ENCODE assay signal across 12 mouse cellular contexts in genomic region chr8:107115008-107115320, GRCm38 (mm10). TPM values are rescaled to one million over a fixed set of nuclear protein-coding genes. Genes with fewer than 3 reads are reported as not detected.
DNase-seq lines count a peak whose midpoint lies in the region; ATAC-seq and TF ChIP-seq lines count a peak whose summit lies in the region.
"Had no signal": no experiment of that assay in that cellular context is flagged by ENCODE, and none has a peak within 500 bp of the region (broad histone marks: within the 10 kb centered on the region; RNA-seq: fewer than 3 reads in every experiment).

No protein-coding gene starts in this region.

- no peak for DNase-seq in heart, adult 9 months (ENCODE audit: low spot score in 2 of 2)
- no peak for DNase-seq in midbrain, embryonic 10.5 days (ENCODE audit: low spot score)
- DNase-seq in midbrain, embryonic 14.5 days = no peak
- no peak for DNase-seq in forebrain, postnatal 0 days
- DNase-seq: adrenal gland, adult 8-10 months; cerebellum, adult 2 months; kidney, adult 11 months had no signal

- TF ChIP-seq CTCF in forebrain, postnatal 0 days (IDR thresholded peaks at IDR 0.05; ENCODE audit: low read depth) = no peak

- H3K9me3 ChIP-seq in heart, embryonic 15.5 days (replicated peaks) = no peaks in the 10 kb centered on the region
- H3K9me3 ChIP-seq in midbrain, embryonic 10.5 days (replicated peaks) = no peaks in the 10 kb centered on the region
- no peaks in the 10 kb centered on the region for H3K9me3 ChIP-seq in midbrain, embryonic 14.5 days (ENCODE audit: control insufficient read depth, low read length)
- H3K9me3 ChIP-seq in intestine, embryonic 15.5 days = no peaks in the 10 kb centered on the region
- no peaks in the 10 kb centered on the region for H3K9me3 ChIP-seq in stomach, embryonic 15.5 days
- H3K9me3 ChIP-seq in forebrain, postnatal 0 days (ENCODE audit: low read length) = no peaks in the 10 kb centered on the region

- no peaks in the 10 kb centered on the region for H3K36me3 ChIP-seq in heart, embryonic 15.5 days
- no peaks in the 10 kb centered on the region for H3K36me3 ChIP-seq in midbrain, embryonic 10.5 days
- no peaks in the 10 kb centered on the region for H3K36me3 ChIP-seq in midbrain, embryonic 14.5 days (ENCODE audit: control insufficient read depth, insufficient read depth, low read length)
- H3K36me3 ChIP-seq in intestine, embryonic 15.5 days = no peaks in the 10 kb centered on the region
- H3K36me3 ChIP-seq in stomach, embryonic 15.5 days = no peaks in the 10 kb centered on the region
- H3K36me3 ChIP-seq in forebrain, postnatal 0 days (ENCODE audit: insufficient read depth) = no peaks in the 10 kb centered on the region

- no peak overlapping the region for H3K9ac ChIP-seq in heart, embryonic 15.5 days
- H3K9ac ChIP-seq in midbrain, embryonic 14.5 days (replicated peaks; ENCODE audit: low read length) = no peak overlapping the region
- no peak overlapping the region for H3K9ac ChIP-seq in intestine, embryonic 15.5 days
- no peak overlapping the region for H3K9ac ChIP-seq in stomach, embryonic 15.5 days
- H3K9ac ChIP-seq in forebrain, postnatal 0 days = no peak overlapping the region

- H3K4me2 ChIP-seq in heart, embryonic 15.5 days = peak overlapping the region; percentile 53
- H3K4me2 ChIP-seq in midbrain, embryonic 14.5 days (ENCODE audit: low read length) = no peak overlapping the region
- H3K4me2 ChIP-seq in intestine, embryonic 15.5 days (replicated peaks) = peak overlapping the region; percentile 38
- peak overlapping the region; percentile 22; the same call in 1 of the 2 replicates for H3K4me2 ChIP-seq in stomach, embryonic 15.5 days
- no peak overlapping the region for H3K4me2 ChIP-seq in forebrain, postnatal 0 days (ENCODE audit: low read depth)

- peaks cover 29% of the 10 kb centered on the region for H3K4me1 ChIP-seq in heart, embryonic 15.5 days (replicated peaks)
- peaks cover 28% of the 10 kb centered on the region for H3K4me1 ChIP-seq in midbrain, embryonic 10.5 days
- no peaks in the 10 kb centered on the region for H3K4me1 ChIP-seq in midbrain, embryonic 14.5 days (ENCODE audit: control insufficient read depth, insufficient read depth, low read length)
- H3K4me1 ChIP-seq in intestine, embryonic 15.5 days (replicated peaks) = peaks cover 22% of the 10 kb centered on the region; the same call in 1 of the 2 replicates
- H3K4me1 ChIP-seq in stomach, embryonic 15.5 days = peaks cover 19% of the 10 kb centered on the region
- no peaks in the 10 kb centered on the region; the same call in 1 of the 2 replicates for H3K4me1 ChIP-seq in forebrain, postnatal 0 days (ENCODE audit: insufficient read depth)

- ATAC-seq in heart, embryonic 15.5 days (replicated peaks; ENCODE audit: insufficient number of reproducible peaks, insufficient read depth, low FRiP score, low read depth) = no peak
- ATAC-seq in midbrain, embryonic 14.5 days (ENCODE audit: low FRiP score, low TSS enrichment) = no peak
- no peak for ATAC-seq in intestine, embryonic 15.5 days
- ATAC-seq in stomach, embryonic 15.5 days (ENCODE audit: insufficient read depth, low FRiP score, low read depth) = no peak; the same call in 1 of the 2 replicates
- ATAC-seq in granulocyte monocyte progenitor cell, adult 5-6 weeks (replicated peaks; ENCODE audit: poor library complexity, severe bottlenecking) = no peak
- no peak for ATAC-seq in forebrain, postnatal 0 days

- H3K27ac ChIP-seq in heart, embryonic 15.5 days = peak overlapping the region; percentile 62
- H3K27ac ChIP-seq in midbrain, embryonic 10.5 days (replicated peaks) = peak overlapping the region; percentile 39; the same call in 1 of the 2 replicates
- H3K27ac ChIP-seq in midbrain, embryonic 14.5 days (replicated peaks; ENCODE audit: low read depth, low read length) = no peak overlapping the region
- H3K27ac ChIP-seq in intestine, embryonic 15.5 days = peak overlapping the region; percentile 62
- no peak overlapping the region for H3K27ac ChIP-seq in stomach, embryonic 15.5 days
- no peak overlapping the region for H3K27ac ChIP-seq in forebrain, postnatal 0 days (ENCODE audit: low read depth, low read length)
- H3K27ac ChIP-seq: macrophage had no signal

- 47% methylated on average over 10 of the region's 10 CpGs for WGBS in heart, embryonic 15.5 days
- 91% methylated on average over 10 of the region's 10 CpGs for WGBS in midbrain, embryonic 10.5 days
- 87% methylated on average over 10 of the region's 10 CpGs for WGBS in midbrain, embryonic 14.5 days
- 39% methylated on average over 10 of the region's 10 CpGs for WGBS in intestine, embryonic 15.5 days
- 45% methylated on average over 10 of the region's 10 CpGs for WGBS in stomach, embryonic 15.5 days
- WGBS in forebrain, postnatal 0 days = 85% methylated on average over 10 of the region's 10 CpGs

- H3K4me3 ChIP-seq in heart, embryonic 15.5 days = peak overlapping the region; percentile 6; the same call in 1 of the 2 replicates
- H3K4me3 ChIP-seq in midbrain, embryonic 10.5 days = no peak overlapping the region
- H3K4me3 ChIP-seq in midbrain, embryonic 14.5 days (replicated peaks; ENCODE audit: low read depth, low read length) = no peak overlapping the region
- no peak overlapping the region for H3K4me3 ChIP-seq in intestine, embryonic 15.5 days (replicated peaks)
- H3K4me3 ChIP-seq in stomach, embryonic 15.5 days (replicated peaks) = no peak overlapping the region
- H3K4me3 ChIP-seq in forebrain, postnatal 0 days (ENCODE audit: low read depth, low read length) = no peak overlapping the region

- no peaks in the 10 kb centered on the region for H3K27me3 ChIP-seq in heart, embryonic 15.5 days
- no peaks in the 10 kb centered on the region for H3K27me3 ChIP-seq in midbrain, embryonic 10.5 days (ENCODE audit: low read depth, poor library complexity, severe bottlenecking)
- no peaks in the 10 kb centered on the region for H3K27me3 ChIP-seq in midbrain, embryonic 14.5 days (ENCODE audit: control insufficient read depth, insufficient read depth, low read length)
- no peaks in the 10 kb centered on the region for H3K27me3 ChIP-seq in intestine, embryonic 15.5 days (replicated peaks)
- H3K27me3 ChIP-seq in stomach, embryonic 15.5 days (replicated peaks) = no peaks in the 10 kb centered on the region
- no peaks in the 10 kb centered on the region for H3K27me3 ChIP-seq in forebrain, postnatal 0 days (ENCODE audit: insufficient read depth, low read length)

RNA-seq across cellular contexts. Expression of gene Terf2, which starts 18.6 kb away (rescaled TPM):
- polyA plus RNA-seq in heart, embryonic 15.5 days (2015; fragmentation: Nextera tagmentation; extraction: Ambion mirVana) = 9.5 and 10.4 TPM in 2 replicates
- polyA plus RNA-seq in midbrain, embryonic 10.5 days (2016; fragmentation: Nextera tagmentation; extraction: Ambion mirVana) = 19.1 and 19.6 TPM in 2 replicates
- 23.3 and 27.6 TPM in 2 replicates for polyA plus RNA-seq in midbrain, embryonic 14.5 days (2014; fragmentation: Nextera tagmentation; extraction: Ambion mirVana)
- 14.8 and 16.4 TPM in 2 replicates for polyA plus RNA-seq in intestine, embryonic 15.5 days (2015; fragmentation: Nextera tagmentation; extraction: Ambion mirVana)
- 16.1 and 16.7 TPM in 2 replicates for polyA plus RNA-seq in stomach, embryonic 15.5 days (2015; fragmentation: Nextera tagmentation; extraction: Ambion mirVana)
- 39.1 and 46.7 TPM in 2 replicates for total RNA-seq in granulocyte monocyte progenitor cell, adult 5-6 weeks (2014; fragmentation: Nextera tagmentation)
- 22.3 and 26.3 TPM in 2 replicates for total RNA-seq in granulocyte monocyte progenitor cell, adult 5-6 weeks (2017)
- total RNA-seq in forebrain, postnatal 0 days (2014; rRNA removed) = 28.9 and 31.2 TPM in 2 replicates
- 18.9 and 24.2 TPM in 2 replicates for polyA plus RNA-seq in forebrain, postnatal 0 days (2015; fragmentation: Nextera tagmentation; extraction: Ambion mirVana)

RNA-seq across cellular contexts. Expression of gene Cyb5b, which starts 35.5 kb away (rescaled TPM):
- polyA plus RNA-seq in heart, embryonic 15.5 days (2015; fragmentation: Nextera tagmentation; extraction: Ambion mirVana) = 51.2 and 58.7 TPM in 2 replicates
- polyA plus RNA-seq in midbrain, embryonic 10.5 days (2016; fragmentation: Nextera tagmentation; extraction: Ambion mirVana) = 164 and 175 TPM in 2 replicates
- 82.0 and 136 TPM in 2 replicates for polyA plus RNA-seq in midbrain, embryonic 14.5 days (2014; fragmentation: Nextera tagmentation; extraction: Ambion mirVana)
- 139 and 144 TPM in 2 replicates for polyA plus RNA-seq in intestine, embryonic 15.5 days (2015; fragmentation: Nextera tagmentation; extraction: Ambion mirVana)
- 92.0 and 108 TPM in 2 replicates for polyA plus RNA-seq in stomach, embryonic 15.5 days (2015; fragmentation: Nextera tagmentation; extraction: Ambion mirVana)
- 64.4 and 68.5 TPM in 2 replicates for total RNA-seq in granulocyte monocyte progenitor cell, adult 5-6 weeks (2014; fragmentation: Nextera tagmentation)
- total RNA-seq in granulocyte monocyte progenitor cell, adult 5-6 weeks (2017) = 59.0 and 67.4 TPM in 2 replicates
- 105 and 127 TPM in 2 replicates for total RNA-seq in forebrain, postnatal 0 days (2014; rRNA removed)
- 71.4 and 88.6 TPM in 2 replicates for polyA plus RNA-seq in forebrain, postnatal 0 days (2015; fragmentation: Nextera tagmentation; extraction: Ambion mirVana)

RNA-seq across cellular contexts. Expression of gene Tmed6, which starts 49.5 kb away (rescaled TPM):
- polyA plus RNA-seq in heart, embryonic 15.5 days (2015; fragmentation: Nextera tagmentation; extraction: Ambion mirVana) = not detected in 2 replicates
- polyA plus RNA-seq in midbrain, embryonic 10.5 days (2016; fragmentation: Nextera tagmentation; extraction: Ambion mirVana) = not detected in 2 replicates
- polyA plus RNA-seq in midbrain, embryonic 14.5 days (2014; fragmentation: Nextera tagmentation; extraction: Ambion mirVana) = not detected in 2 replicates
- polyA plus RNA-seq in intestine, embryonic 15.5 days (2015; fragmentation: Nextera tagmentation; extraction: Ambion mirVana) = 34.2 and 73.3 TPM in 2 replicates
- 86.6 and 115 TPM in 2 replicates for polyA plus RNA-seq in stomach, embryonic 15.5 days (2015; fragmentation: Nextera tagmentation; extraction: Ambion mirVana)
- total RNA-seq in granulocyte monocyte progenitor cell, adult 5-6 weeks (2014; fragmentation: Nextera tagmentation) = not detected in 2 replicates
- not detected in 2 replicates for total RNA-seq in granulocyte monocyte progenitor cell, adult 5-6 weeks (2017)
- not detected in 2 replicates for total RNA-seq in forebrain, postnatal 0 days (2014; rRNA removed)
- not detected in 2 replicates for polyA plus RNA-seq in forebrain, postnatal 0 days (2015; fragmentation: Nextera tagmentation; extraction: Ambion mirVana)
- total RNA-seq: adrenal gland, adult 8-10 months had no signal
- polyA plus RNA-seq: cerebellum, adult 2 months; macrophage had no signal

RNA-seq across cellular contexts. Expression of gene Nip7, which starts 58.3 kb away (rescaled TPM):
- 46.8 and 54.4 TPM in 2 replicates for polyA plus RNA-seq in heart, embryonic 15.5 days (2015; fragmentation: Nextera tagmentation; extraction: Ambion mirVana)
- polyA plus RNA-seq in midbrain, embryonic 10.5 days (2016; fragmentation: Nextera tagmentation; extraction: Ambion mirVana) = 113 and 125 TPM in 2 replicates
- polyA plus RNA-seq in midbrain, embryonic 14.5 days (2014; fragmentation: Nextera tagmentation; extraction: Ambion mirVana) = 73.3 and 78.7 TPM in 2 replicates
- polyA plus RNA-seq in intestine, embryonic 15.5 days (2015; fragmentation: Nextera tagmentation; extraction: Ambion mirVana) = 92.5 and 97.3 TPM in 2 replicates
- 73.0 and 82.9 TPM in 2 replicates for polyA plus RNA-seq in stomach, embryonic 15.5 days (2015; fragmentation: Nextera tagmentation; extraction: Ambion mirVana)
- total RNA-seq in granulocyte monocyte progenitor cell, adult 5-6 weeks (2014; fragmentation: Nextera tagmentation) = 53.7 and 59.8 TPM in 2 replicates
- total RNA-seq in granulocyte monocyte progenitor cell, adult 5-6 weeks (2017) = 56.1 and 67.4 TPM in 2 replicates
- 40.1 and 64.0 TPM in 2 replicates for total RNA-seq in forebrain, postnatal 0 days (2014; rRNA removed)
- polyA plus RNA-seq in forebrain, postnatal 0 days (2015; fragmentation: Nextera tagmentation; extraction: Ambion mirVana) = 68.2 and 74.0 TPM in 2 replicates

RNA-seq across cellular contexts. Expression of gene Cog8, which starts 58.5 kb away (rescaled TPM):
- 25.1 and 28.9 TPM in 2 replicates for polyA plus RNA-seq in heart, embryonic 15.5 days (2015; fragmentation: Nextera tagmentation; extraction: Ambion mirVana)
- 38.2 and 40.8 TPM in 2 replicates for polyA plus RNA-seq in midbrain, embryonic 10.5 days (2016; fragmentation: Nextera tagmentation; extraction: Ambion mirVana)
- 36.1 and 41.4 TPM in 2 replicates for polyA plus RNA-seq in midbrain, embryonic 14.5 days (2014; fragmentation: Nextera tagmentation; extraction: Ambion mirVana)
- polyA plus RNA-seq in intestine, embryonic 15.5 days (2015; fragmentation: Nextera tagmentation; extraction: Ambion mirVana) = 39.3 and 40.4 TPM in 2 replicates
- polyA plus RNA-seq in stomach, embryonic 15.5 days (2015; fragmentation: Nextera tagmentation; extraction: Ambion mirVana) = 36.8 and 39.4 TPM in 2 replicates
- total RNA-seq in granulocyte monocyte progenitor cell, adult 5-6 weeks (2014; fragmentation: Nextera tagmentation) = 17.0 and 23.7 TPM in 2 replicates
- total RNA-seq in granulocyte monocyte progenitor cell, adult 5-6 weeks (2017) = 22.3 and 25.0 TPM in 2 replicates
- total RNA-seq in forebrain, postnatal 0 days (2014; rRNA removed) = 42.2 and 61.3 TPM in 2 replicates
- 27.8 and 33.2 TPM in 2 replicates for polyA plus RNA-seq in forebrain, postnatal 0 days (2015; fragmentation: Nextera tagmentation; extraction: Ambion mirVana)

Comparison
In these comparisons a context has a peak if more than half of its experiments do, and no peak if none do; other contexts are left out.
1. H3K27ac ChIP-seq: peak in heart, embryonic 15.5 days (single experiment), midbrain, embryonic 10.5 days (single experiment) and intestine, embryonic 15.5 days (single experiment); none in midbrain, embryonic 14.5 days (single experiment), stomach, embryonic 15.5 days (single experiment) and forebrain, postnatal 0 days (single experiment).
2. H3K4me2 ChIP-seq: peak in heart, embryonic 15.5 days (single experiment), intestine, embryonic 15.5 days (single experiment) and stomach, embryonic 15.5 days (single experiment); none in midbrain, embryonic 14.5 days (single experiment) and forebrain, postnatal 0 days (single experiment).
3. RNA of gene Tmed6, which starts 49.5 kb away (polyA plus RNA-seq): 86.6 to 115 TPM in stomach, embryonic 15.5 days and 34.2 to 73.3 TPM in intestine, embryonic 15.5 days; not detected in heart, embryonic 15.5 days, not detected in midbrain, embryonic 10.5 days, not detected in midbrain, embryonic 14.5 days and not detected in forebrain, postnatal 0 days; every median in the first group is over 10 times any median in the second.